Mouse (Mus musculus) kidney, embryonic 14.5 days (tissue): Measurements from ENCODE around the gene Fcho2. TPM values are rescaled to one million over a fixed set of nuclear protein-coding genes. Genes with fewer than 3 reads are reported as not detected.

Experiments used
- ATAC-seq: fragments of 200-750 bp; cut with Nextera tagmentation; 2 replicates; pipeline ENCODE4 v1.8.0; 2017; ENCODE audit warnings: moderate number of reproducible peaks, mild to moderate bottlenecking, moderate TSS enrichment, moderate library complexity; ENCODE audit not compliant: low FRiP score, low TSS enrichment
- H3K27ac ChIP-seq: fragments of 300-500 bp; sonication (generic); 2 replicates; pipeline ENCODE4 v1.5.1; 2014; ENCODE audit warnings: low read depth, mild to moderate bottlenecking, low read length, moderate library complexity, mixed read lengths
- H3K27me3 ChIP-seq: fragments of 300-500 bp; sonication (generic); 2 replicates; pipeline ENCODE4 v1.6.1; 2014; ENCODE audit warnings: mild to moderate bottlenecking, low read length; ENCODE audit not compliant: control insufficient read depth, insufficient read depth
- H3K36me3 ChIP-seq: fragments of 300-500 bp; sonication (generic); 2 replicates; pipeline ENCODE4 v1.6.1; 2014; ENCODE audit warnings: low read length, mixed read lengths; ENCODE audit not compliant: control insufficient read depth, insufficient read depth
- H3K4me1 ChIP-seq: fragments of 300-500 bp; sonication (generic); 2 replicates; pipeline ENCODE4 v1.6.1; 2014; ENCODE audit warnings: low read length, mixed read lengths; ENCODE audit not compliant: control insufficient read depth, insufficient read depth
- H3K4me2 ChIP-seq: fragments of 300-500 bp; sonication (generic); replicated peaks from 2 replicates; pipeline ENCODE4 v1.6.1; 2014; ENCODE audit warnings: low read depth, mild to moderate bottlenecking, low read length
- H3K4me3 ChIP-seq: fragments of 300-500 bp; sonication (generic); 2 replicates; pipeline ENCODE4 v1.5.1; 2014; ENCODE audit warnings: mild to moderate bottlenecking, low read length
- H3K9ac ChIP-seq: fragments of 300-500 bp; sonication (generic); 2 replicates; pipeline ENCODE4 v1.6.1; 2014; ENCODE audit warnings: low read depth, mild to moderate bottlenecking, low read length, moderate library complexity
- H3K9me3 ChIP-seq: fragments of 300-500 bp; sonication (generic); 2 replicates; pipeline ENCODE4 v1.6.1; 2016; ENCODE audit warnings: low read length; ENCODE audit not compliant: control insufficient read depth
- WGBS: fragments of 180-500 bp; shearing (Covaris S2); extraction: QIAGEN DNeasy Blood & Tissue Kit; methylation state at CpG from one replicate; pipeline ENCODE4 v1.1.7; 2014; 5-methylcytosine and 5-hydroxymethylcytosine counted together
- polyA plus RNA-seq: library from polyadenylated mRNA; unstranded; fragments of >200 nt; fragmentation: Nextera tagmentation; extraction: Ambion mirVana; gene quantifications from 2 replicates; pipeline ENCODE4 v1.2.1, GENCODE M21; 2014

The Fcho2 gene
- polyA plus RNA-seq, 1 experiment from 2014 or later = 48.4 TPM

GRCm38 (mm10) chr13:98792864-98793263 lies 22.4 kb downstream of the Fcho2 start:
- Histone ChIP-seq H3K9ac (no peak overlapping the region), H3K27me3 (no peaks in the 10 kb centered on the region), H3K4me3 (no peak overlapping the region), H3K9me3 (no peaks in the 10 kb centered on the region), H3K4me2 (no peak overlapping the region), H3K36me3 (peaks cover 18% of the 10 kb centered on the region), H3K27ac (no peak overlapping the region), H3K4me1 (no peaks in the 10 kb centered on the region)
- WGBS = 93% methylated on average over 1 of the region's 1 CpGs
- no peak for ATAC-seq

GRCm38 (mm10) chr13:98791693-98792092 lies 23.6 kb downstream of the Fcho2 start:
- Histone ChIP-seq H3K4me1 (no peaks in the 10 kb centered on the region), H3K9ac (no peak overlapping the region), H3K27me3 (no peaks in the 10 kb centered on the region), H3K4me3 (no peak overlapping the region), H3K27ac (no peak overlapping the region), H3K36me3 (peaks cover 16% of the 10 kb centered on the region), H3K9me3 (no peaks in the 10 kb centered on the region), H3K4me2 (no peak overlapping the region)
- 89% methylated on average over 1 of the region's 1 CpGs for WGBS
- ATAC-seq = no peak

- Histone ChIP-seq H3K4me2 (no peak overlapping the region), H3K4me1 (no peaks in the 10 kb centered on the region), H3K27ac (no peak overlapping the region), H3K4me3 (no peak overlapping the region), H3K36me3 (peaks cover 31% of the 10 kb centered on the region), H3K9ac (no peak overlapping the region), H3K27me3 (no peaks in the 10 kb centered on the region), H3K9me3 (no peaks in the 10 kb centered on the region)
- no peak for ATAC-seq
- WGBS = 89% methylated on average over 5 of the region's 5 CpGs
Observed at GRCm38 (mm10) chr13:98786970-98787685, 28.1 kb downstream of the Fcho2 start.

- H3K27ac ChIP-seq = no peak overlapping the region
- 94% methylated on average over 3 of the region's 3 CpGs for WGBS
Observed at GRCm38 (mm10) chr13:98777959-98778358, 37.3 kb downstream of the Fcho2 start.

GRCm38 (mm10) chr13:98771484-98771883 lies 43.8 kb downstream of the Fcho2 start:
- Histone ChIP-seq H3K4me3 (no peak overlapping the region), H3K4me1 (peaks cover 4% of the 10 kb centered on the region; the same call in 1 of the 2 replicates), H3K4me2 (no peak overlapping the region), H3K9me3 (no peaks in the 10 kb centered on the region), H3K27me3 (no peaks in the 10 kb centered on the region), H3K9ac (no peak overlapping the region), H3K36me3 (peaks cover 25% of the 10 kb centered on the region), H3K27ac (no peak overlapping the region)
- WGBS = 100% methylated on average over 2 of the region's 2 CpGs
- no peak for ATAC-seq

More at GRCm38 (mm10) chr13:98777959-98778358, 37.3 kb downstream of the Fcho2 start:
- Histone ChIP-seq H3K9ac (no peak overlapping the region), H3K27me3 (no peaks in the 10 kb centered on the region), H3K9me3 (no peaks in the 10 kb centered on the region), H3K4me3 (no peak overlapping the region), H3K4me2 (no peak overlapping the region), H3K36me3 (peaks cover 50% of the 10 kb centered on the region), H3K4me1 (no peaks in the 10 kb centered on the region)
- no peak for ATAC-seq

DNA sequence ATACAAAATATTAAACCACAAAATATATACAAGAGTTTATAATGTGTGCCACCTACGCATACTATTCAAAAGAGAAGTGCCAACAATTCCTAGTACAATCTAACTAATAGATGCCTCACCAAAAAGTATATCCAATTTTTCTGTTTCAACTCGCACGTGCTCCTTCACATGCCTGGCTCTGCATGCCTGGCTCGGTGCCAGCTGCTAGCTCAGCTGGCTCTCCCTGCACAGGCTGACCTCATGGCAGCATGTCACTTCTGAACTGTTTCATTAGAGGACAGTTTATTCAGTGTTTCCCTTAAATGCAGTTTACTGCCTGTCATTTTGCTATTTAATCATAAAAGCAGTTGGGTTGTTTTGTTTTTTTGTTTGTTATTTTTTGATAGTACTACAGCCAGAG lies 46.9 kb downstream of the Fcho2 start:
- Histone ChIP-seq H3K27me3 (no peaks in the 10 kb centered on the region), H3K27ac (no peak overlapping the region), H3K4me1 (peaks cover 4% of the 10 kb centered on the region; the same call in 1 of the 2 replicates), H3K9ac (no peak overlapping the region), H3K4me3 (no peak overlapping the region), H3K4me2 (no peak overlapping the region), H3K9me3 (no peaks in the 10 kb centered on the region), H3K36me3 (peaks cover 4% of the 10 kb centered on the region; the same call in 1 of the 2 replicates)
- 48% methylated on average over 4 of the region's 4 CpGs for WGBS
- no peak; the same call in 1 of the 2 replicates for ATAC-seq

DNA sequence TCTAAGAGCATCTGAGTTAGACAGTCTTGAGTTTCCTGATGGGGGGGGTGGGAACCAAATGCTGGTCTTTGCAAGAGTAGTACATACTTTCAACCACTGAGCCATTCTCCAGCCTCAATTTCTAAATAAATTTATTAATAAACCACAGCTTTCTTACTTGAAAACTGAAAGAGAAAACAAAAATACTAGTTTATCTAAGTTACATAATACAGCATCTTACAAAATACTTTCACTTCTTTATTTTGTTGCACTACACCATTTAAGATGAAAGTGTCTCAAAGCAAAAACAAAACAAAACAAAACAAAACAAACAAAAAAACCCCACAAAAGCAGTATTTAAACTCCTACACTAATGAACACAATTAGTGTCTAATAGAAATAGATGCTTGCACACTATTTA lies 53.5 kb downstream of the Fcho2 start:
- Histone ChIP-seq H3K4me2 (no peak overlapping the region), H3K4me1 (no peaks in the 10 kb centered on the region), H3K36me3 (peaks cover 6% of the 10 kb centered on the region; the same call in 1 of the 2 replicates), H3K27me3 (no peaks in the 10 kb centered on the region), H3K27ac (no peak overlapping the region), H3K4me3 (no peak overlapping the region), H3K9ac (no peak overlapping the region), H3K9me3 (no peaks in the 10 kb centered on the region)
- ATAC-seq = no peak

DNA sequence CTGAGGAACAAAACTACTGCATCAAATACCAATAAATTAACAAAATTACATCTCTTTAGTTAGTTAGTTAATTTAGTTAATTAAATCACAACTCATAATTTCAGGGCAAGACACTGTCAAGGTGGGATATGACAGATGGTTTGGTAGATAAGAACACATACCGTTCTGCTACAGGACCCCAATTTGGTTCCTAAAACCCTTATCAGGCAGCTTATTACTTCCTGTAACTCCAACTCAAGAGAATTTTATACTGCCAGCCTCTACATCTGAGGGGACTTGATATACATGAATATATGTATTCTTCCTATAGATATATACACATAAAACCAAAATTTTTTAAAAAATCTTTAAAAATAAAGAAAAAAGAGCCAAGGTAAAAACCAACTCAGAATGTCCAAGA lies 59.4 kb downstream of the Fcho2 start:
- no peak for ATAC-seq
- H3K27me3 ChIP-seq = no peaks in the 10 kb centered on the region
- H3K27ac ChIP-seq = no peak overlapping the region
- no peak overlapping the region for H3K4me3 ChIP-seq
- H3K4me1 ChIP-seq = no peaks in the 10 kb centered on the region
- WGBS = 69% methylated on average over 1 of the region's 1 CpGs
- H3K9ac ChIP-seq = no peak overlapping the region
- no peak overlapping the region for H3K4me2 ChIP-seq
- no peaks in the 10 kb centered on the region for H3K9me3 ChIP-seq
- peaks cover 3% of the 10 kb centered on the region; the same call in 1 of the 2 replicates for H3K36me3 ChIP-seq

- Histone ChIP-seq H3K27ac (no peak overlapping the region), H3K4me3 (no peak overlapping the region), H3K9ac (no peak overlapping the region), H3K27me3 (no peaks in the 10 kb centered on the region), H3K36me3 (peaks cover 42% of the 10 kb centered on the region), H3K4me1 (no peaks in the 10 kb centered on the region), H3K9me3 (no peaks in the 10 kb centered on the region), H3K4me2 (no peak overlapping the region)
- no peak for ATAC-seq
- 82% methylated on average over 1 of the region's 1 CpGs for WGBS
Observed at GRCm38 (mm10) chr13:98744679-98745078, 70.6 kb downstream of the Fcho2 start.
